Mouse (Mus musculus) spleen, adult 18-20 months (tissue): ENCODE data around the gene Vac14.
A peak's percentile ranks its signal among the peaks of the same experiment; 100 is the strongest.

Experiments
- DNase-seq, 2 experiments: peaks; one replicate each; pipeline ENCODE4 v3.0.0; 2022; ENCODE audit warnings: mixed read lengths in 2 of 2

Vac14 gene

DNA sequence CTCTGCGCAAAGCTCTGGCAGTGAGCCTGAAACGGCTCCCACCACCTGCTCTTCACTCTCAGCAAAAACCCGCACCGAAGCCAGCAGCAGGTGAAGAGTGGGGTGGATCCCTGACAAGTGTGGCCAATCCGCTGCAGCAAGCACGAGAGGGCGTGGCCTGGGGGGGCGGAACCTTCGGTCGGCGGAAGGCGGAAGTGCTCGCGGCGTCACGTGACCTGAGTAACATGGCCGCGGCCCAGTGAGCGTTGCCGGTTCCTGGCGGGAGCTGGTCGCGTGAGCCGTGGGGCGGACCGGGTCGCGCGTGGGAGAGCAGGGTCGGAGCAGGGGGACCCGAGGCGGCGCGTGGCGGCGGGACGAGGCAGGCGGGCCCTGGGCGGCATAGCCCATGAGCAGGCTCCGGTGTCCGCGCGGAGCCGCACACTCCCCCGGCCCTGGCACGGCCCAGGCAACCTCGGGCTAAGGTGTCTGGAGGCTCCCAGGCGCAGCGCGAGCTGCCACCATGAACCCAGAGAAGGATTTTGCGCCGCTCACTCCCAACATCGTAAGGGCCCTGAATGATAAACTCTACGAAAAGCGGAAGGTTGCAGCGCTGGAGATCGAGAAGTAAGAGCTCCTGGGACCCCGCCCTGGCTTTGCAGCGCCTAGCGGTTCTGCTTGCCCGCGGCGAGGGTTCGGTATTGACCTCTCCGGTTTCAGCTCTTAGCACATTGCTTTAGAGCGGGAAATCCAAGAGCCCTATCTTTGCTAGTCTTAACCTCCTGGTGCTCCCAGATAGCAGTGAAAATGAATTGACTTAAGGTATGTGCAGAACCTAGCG lies at the start of gene Vac14:
Gene Vac14, plus strand, starts transcription at position 195 of the 817 bp plus-strand sequence.
- DNase-seq: peak; percentile 97 to 99

- DNase-seq: no peak
Observed at GRCm38 (mm10) chr8:110592641-110593040, 25.7 kb upstream of the Vac14 start.

- DNase-seq: no peak
Observed at GRCm38 (mm10) chr8:110594164-110594563, 24.2 kb upstream of the Vac14 start.

DNA sequence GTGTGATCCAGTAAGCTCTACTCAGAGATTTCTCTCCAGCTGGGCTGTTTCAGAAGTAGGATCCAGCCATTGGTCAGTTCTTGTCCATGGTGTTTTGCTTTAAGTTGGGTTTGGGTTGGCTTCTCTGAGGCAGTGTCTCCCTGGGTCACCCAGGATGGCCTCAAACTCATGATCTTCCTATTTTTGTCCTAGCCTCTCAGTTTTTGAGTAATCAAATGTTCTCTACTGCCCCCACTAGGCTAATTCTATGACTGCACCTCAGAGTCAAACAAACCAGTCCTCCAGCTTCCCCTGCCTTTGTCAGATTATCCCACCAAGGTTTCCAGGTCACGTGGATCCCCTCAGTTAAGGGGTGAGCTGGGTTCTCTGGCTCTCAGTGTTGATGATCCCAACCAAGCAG lies 13.8 kb upstream of the Vac14 start:
- peak in 1 of 2 experiments; percentile 19 for DNase-seq

DNA sequence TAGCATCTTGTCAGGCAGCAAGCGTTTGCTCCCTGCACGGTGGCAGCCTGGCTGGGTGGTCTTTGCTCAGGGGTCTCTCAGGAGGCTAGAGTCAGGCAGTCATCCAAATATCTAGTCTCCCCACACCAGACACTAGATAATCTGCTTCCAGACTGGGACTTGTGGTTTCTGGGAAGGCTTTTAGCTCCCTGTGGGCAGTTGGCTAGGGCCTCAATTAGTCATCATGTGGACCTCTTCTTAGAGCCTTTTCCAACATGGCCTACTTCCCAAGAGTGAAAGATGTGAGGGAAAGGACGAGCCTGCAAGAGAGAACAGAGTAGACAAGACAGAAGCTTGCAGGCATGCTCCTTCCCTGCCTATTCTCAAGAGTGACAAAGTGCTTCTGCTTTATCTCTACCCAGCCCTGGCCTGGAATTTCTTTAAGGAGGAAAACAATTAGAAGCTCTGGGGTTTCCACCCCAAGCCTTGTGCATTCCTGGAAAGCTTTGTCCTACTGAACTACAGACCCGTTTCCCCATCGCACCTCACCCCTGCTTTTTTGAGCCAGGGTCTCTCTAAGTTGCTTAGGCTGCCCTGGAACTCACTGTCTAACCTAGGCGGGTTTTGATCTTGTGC lies 12.9 kb upstream of the Vac14 start:
- DNase-seq: no peak

- DNase-seq: no peak
Observed at GRCm38 (mm10) chr8:110615730-110616129, 2.7 kb upstream of the Vac14 start.

- DNase-seq: no peak
Observed at GRCm38 (mm10) chr8:110617801-110618358, 505 bp upstream of the Vac14 start.

- no peak for DNase-seq
Observed at GRCm38 (mm10) chr8:110619208-110619574, 806 bp downstream of the Vac14 start.

DNA sequence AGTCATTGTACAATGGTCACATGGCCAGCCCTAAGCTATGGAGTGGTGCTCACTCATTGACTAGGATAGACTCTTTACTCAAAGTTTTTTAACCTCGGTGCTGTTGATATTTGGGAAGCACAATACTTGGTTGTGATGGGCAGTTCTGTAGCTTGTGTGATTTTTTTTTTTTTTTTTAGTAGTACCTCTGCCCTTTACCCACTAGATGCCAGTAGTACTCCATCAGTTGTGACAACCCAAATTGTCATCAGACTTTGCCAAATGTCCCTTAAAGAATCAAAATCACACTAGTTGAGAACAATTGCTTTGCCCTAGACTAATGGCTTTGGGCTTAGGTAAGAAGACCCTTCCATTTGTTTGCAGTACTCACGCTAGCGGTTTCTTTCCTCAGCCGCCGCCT lies 1.5 kb downstream of the Vac14 start:
- DNase-seq: no peak

- DNase-seq: no peak
Observed at GRCm38 (mm10) chr8:110626431-110626830, 8.0 kb downstream of the Vac14 start.

GRCm38 (mm10) chr8:110629245-110630063 lies 11.1 kb downstream of the Vac14 start:
- peak in 1 of 2 experiments; percentile 50 for DNase-seq

DNA sequence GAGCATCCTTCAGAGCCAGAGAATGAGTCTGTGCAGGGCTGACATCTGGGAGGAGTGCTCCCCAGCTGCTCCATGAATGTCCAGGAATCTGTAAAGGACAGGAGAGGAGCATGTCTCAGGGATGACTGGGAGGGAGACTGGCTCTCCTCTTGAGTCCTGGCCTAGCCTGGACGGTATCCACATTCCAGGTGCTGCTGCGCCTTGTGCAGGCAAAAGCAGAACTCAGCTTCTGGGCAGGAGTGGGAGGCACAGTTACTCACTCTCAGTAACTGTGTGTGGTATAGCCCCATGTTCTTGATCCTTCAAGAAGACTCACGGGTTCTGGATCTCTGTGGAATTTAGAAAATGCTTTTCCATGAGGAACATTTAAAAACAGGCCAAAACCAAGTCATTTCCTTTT lies 11.7 kb downstream of the Vac14 start:
- DNase-seq: no peak

GRCm38 (mm10) chr8:110630571-110631071 lies 12.2 kb downstream of the Vac14 start:
- DNase-seq: no peak

GRCm38 (mm10) chr8:110631201-110631600 lies 12.8 kb downstream of the Vac14 start:
- DNase-seq: no peak

- no peak for DNase-seq
Observed at GRCm38 (mm10) chr8:110633814-110634213, 15.4 kb downstream of the Vac14 start.

DNA sequence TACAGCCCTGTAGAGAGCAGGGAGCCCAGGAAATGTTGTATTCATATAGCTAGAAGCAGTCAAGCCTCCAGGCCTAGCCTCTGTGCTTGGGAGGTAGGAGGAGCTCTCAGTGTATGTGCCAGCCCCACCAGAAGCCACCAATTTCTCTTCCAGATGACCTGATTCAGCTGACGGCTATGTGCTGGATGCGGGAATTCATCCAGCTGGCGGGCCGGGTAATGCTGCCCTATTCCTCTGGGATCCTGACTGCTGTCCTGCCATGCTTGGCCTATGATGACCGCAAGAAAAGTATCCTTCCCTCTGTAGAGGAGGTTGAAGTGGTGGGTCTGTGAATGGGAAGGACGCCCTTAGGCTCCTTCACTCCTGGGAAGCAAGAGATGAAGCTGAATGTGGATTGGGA lies 17.8 kb downstream of the Vac14 start:
- no peak for DNase-seq

DNA sequence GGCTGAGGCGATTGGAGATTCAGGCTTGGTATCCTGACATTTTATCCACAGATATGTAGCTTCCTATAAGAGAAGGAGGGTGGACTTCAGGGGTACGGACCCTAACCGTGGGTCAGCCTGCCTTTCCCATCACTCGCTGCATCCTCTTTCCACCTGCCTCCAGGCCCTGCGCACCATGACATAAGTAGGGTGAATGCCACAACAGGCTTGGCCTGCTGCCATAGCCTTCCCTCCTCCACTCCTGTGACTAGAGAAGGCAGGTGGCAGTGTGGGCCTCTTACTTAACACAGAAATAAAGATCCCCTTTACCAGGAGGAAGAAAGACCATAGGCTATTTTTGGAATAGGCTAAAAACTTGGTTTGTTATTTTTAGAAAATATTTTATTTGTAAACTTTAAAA lies 23.9 kb downstream of the Vac14 start:
- no peak for DNase-seq

GRCm38 (mm10) chr8:110643177-110643576 lies 24.8 kb downstream of the Vac14 start:
- no peak for DNase-seq

DNA sequence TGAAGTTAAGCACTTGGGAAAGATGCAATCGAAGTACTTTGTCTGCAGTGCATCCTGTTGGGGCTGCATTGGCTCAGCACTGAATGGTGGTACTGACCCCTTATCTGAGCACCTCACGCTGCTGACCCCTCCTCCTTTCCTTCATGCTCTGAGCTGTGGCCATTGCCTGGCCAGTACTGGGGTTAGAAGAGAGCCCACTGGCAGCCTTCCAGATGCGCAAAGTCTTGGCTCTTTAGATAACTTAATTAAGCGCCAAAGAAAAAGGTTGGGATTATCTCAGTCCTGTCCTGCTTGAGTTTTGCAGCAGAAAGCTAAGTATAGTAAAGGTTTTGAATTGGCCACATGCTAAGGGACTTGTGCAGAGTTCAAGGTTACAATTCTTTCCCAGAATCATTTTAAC lies 26.0 kb downstream of the Vac14 start:
- DNase-seq: no peak

DNA sequence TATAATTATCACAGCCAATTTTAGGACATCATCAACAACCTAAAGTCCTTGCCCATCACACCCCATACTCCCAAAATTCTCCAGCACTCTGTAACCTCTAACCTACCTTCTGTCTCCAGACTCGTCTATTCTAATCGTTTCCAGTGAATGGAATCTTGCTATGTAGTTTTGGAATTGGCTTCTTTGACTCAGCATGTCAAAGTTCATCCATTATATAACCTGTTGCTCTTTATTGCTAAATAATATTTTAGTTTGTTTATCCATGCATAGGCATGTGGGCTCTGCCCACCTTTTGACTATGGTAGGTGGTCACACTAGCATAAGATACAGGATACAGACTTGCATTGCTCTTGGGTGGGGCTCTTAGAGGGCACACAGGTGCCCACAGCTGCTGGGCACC lies 26.5 kb downstream of the Vac14 start:
- DNase-seq: no peak

- no peak for DNase-seq
Observed at GRCm38 (mm10) chr8:110645340-110645739, 27.0 kb downstream of the Vac14 start.

GRCm38 (mm10) chr8:110646064-110646463 lies 27.7 kb downstream of the Vac14 start:
- DNase-seq: peak; percentile 17 to 40

DNA sequence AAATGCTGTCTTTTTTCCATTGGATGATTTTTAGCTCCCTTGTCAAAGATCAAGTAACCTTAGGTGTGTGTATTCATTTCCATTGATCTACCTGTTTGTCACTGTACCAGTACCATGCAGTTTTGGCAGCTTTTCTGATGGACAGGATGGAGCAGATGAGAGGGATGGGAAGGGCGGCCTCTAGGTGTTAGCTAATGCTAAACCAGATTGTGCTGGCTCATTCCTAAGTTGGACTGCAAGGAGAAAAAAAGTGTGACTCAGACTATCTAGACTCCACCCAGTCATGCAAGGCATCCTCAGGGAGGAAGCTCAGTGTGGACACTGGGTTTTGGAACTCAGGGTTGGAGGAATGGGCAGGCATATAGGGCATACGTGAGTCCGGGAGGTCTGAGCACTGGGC lies 30.2 kb downstream of the Vac14 start:
- DNase-seq: no peak
